Mouse (Mus musculus) ES-Bruce4 (cell line): ENCODE results near the gene Rbm44.

Source experiments
- CTCF ChIP-seq: IDR thresholded peaks from one replicate; pipeline ENCODE4 v1.8.1; 2011; ENCODE audit warnings: low read depth, low read length
- POLR2A ChIP-seq: IDR thresholded peaks from one replicate; pipeline ENCODE4 v1.8.1; 2011; ENCODE audit warnings: low read length; ENCODE audit not compliant: insufficient read depth

- TF ChIP-seq POLR2A (no peak), CTCF (no peak)
These were observed 60.8 kb downstream of the Rbm44 start for GRCm38 (mm10) chr1:91205651-91206050.
